In the genomic region with DNA sequence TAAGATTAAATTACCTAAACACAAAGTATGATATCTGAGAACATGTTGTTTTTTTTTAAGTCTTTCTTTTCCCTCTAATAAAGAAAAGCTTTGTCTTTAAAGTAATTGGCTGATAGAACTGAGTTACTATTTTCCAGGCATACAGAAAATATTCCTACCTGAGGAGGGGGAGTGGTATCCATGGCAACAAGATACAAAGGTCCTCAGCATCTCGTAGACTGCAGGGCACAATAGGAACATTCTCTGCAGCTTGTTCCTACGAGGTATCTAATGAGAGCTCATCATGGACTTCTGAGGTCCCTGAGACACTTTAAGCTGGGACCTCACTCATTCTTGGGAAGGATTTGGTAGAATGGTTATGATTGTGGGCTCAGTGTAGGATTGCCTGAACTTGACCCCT, we compare ENCODE assay signal across 29 mouse cellular contexts.
DNase-seq lines count a peak whose midpoint lies in the region; ATAC-seq and TF ChIP-seq lines count a peak whose summit lies in the region.
"Had no signal": no experiment of that assay in that cellular context is flagged by ENCODE, and none has a peak within 500 bp of the region (broad histone marks: within the 10 kb centered on the region; RNA-seq: fewer than 3 reads in every experiment).

No protein-coding gene starts in this region.

- no peak overlapping the region for H3K9ac ChIP-seq in forebrain, embryonic 15.5 days (replicated peaks)
- H3K9ac ChIP-seq in forebrain, embryonic 12.5 days, result no peak overlapping the region
- no peak overlapping the region for H3K9ac ChIP-seq in hindbrain, postnatal 0 days (replicated peaks; ENCODE audit: low read length)
- H3K9ac ChIP-seq in hindbrain, embryonic 11.5 days (ENCODE audit: low read depth, low read length), result no peak overlapping the region
- H3K9ac ChIP-seq in midbrain, embryonic 16.5 days (ENCODE audit: low read depth, low read length), result no peak overlapping the region
- no peak overlapping the region for H3K9ac ChIP-seq in midbrain, embryonic 15.5 days
- H3K9ac ChIP-seq in liver, embryonic 11.5 days (ENCODE audit: low read depth, low read length), result no peak overlapping the region
- H3K9ac ChIP-seq: embryonic facial prominence, embryonic 12.5 days; embryonic facial prominence, embryonic 15.5 days; heart, embryonic 13.5 days; hindbrain, embryonic 12.5 days; hindbrain, embryonic 15.5 days; intestine, embryonic 15.5 days had no signal

- no peaks in the 10 kb centered on the region for H3K9me3 ChIP-seq in forebrain, embryonic 15.5 days
- H3K9me3 ChIP-seq in forebrain, embryonic 12.5 days, result no peaks in the 10 kb centered on the region
- H3K9me3 ChIP-seq in hindbrain, postnatal 0 days (ENCODE audit: low read length), result no peaks in the 10 kb centered on the region
- H3K9me3 ChIP-seq in hindbrain, embryonic 11.5 days (ENCODE audit: control insufficient read depth, low read length), result no peaks in the 10 kb centered on the region
- no peaks in the 10 kb centered on the region for H3K9me3 ChIP-seq in midbrain, embryonic 16.5 days (replicated peaks; ENCODE audit: control insufficient read depth, low read length, poor library complexity, severe bottlenecking)
- H3K9me3 ChIP-seq in midbrain, embryonic 15.5 days, result no peaks in the 10 kb centered on the region
- no peaks in the 10 kb centered on the region for H3K9me3 ChIP-seq in liver, embryonic 11.5 days (ENCODE audit: control insufficient read depth, low read length)
- H3K9me3 ChIP-seq: embryonic facial prominence, embryonic 12.5 days; embryonic facial prominence, embryonic 15.5 days; heart, embryonic 10.5 days; heart, embryonic 13.5 days; hindbrain, embryonic 12.5 days; hindbrain, embryonic 15.5 days; intestine, embryonic 15.5 days had no signal

- WGBS in forebrain, embryonic 15.5 days, result 4% methylated on average over 2 of the region's 2 CpGs
- 11% methylated on average over 2 of the region's 2 CpGs for WGBS in forebrain, embryonic 12.5 days
- WGBS in hindbrain, postnatal 0 days, result 12% methylated on average over 2 of the region's 2 CpGs
- 29% methylated on average over 2 of the region's 2 CpGs for WGBS in hindbrain, embryonic 11.5 days
- WGBS in midbrain, embryonic 16.5 days, result 9% methylated on average over 2 of the region's 2 CpGs
- WGBS in midbrain, embryonic 15.5 days, result 19% methylated on average over 2 of the region's 2 CpGs
- 73% methylated on average over 2 of the region's 2 CpGs for WGBS in liver, embryonic 11.5 days

- ATAC-seq in forebrain, embryonic 15.5 days (replicated peaks), result no peak
- ATAC-seq in forebrain, embryonic 12.5 days (ENCODE audit: low FRiP score), result no peak
- ATAC-seq in hindbrain, postnatal 0 days, result no peak
- no peak for ATAC-seq in hindbrain, embryonic 11.5 days (ENCODE audit: low FRiP score)
- 0 out of 2 replicates have a peak, but pooled peaks have one; percentile 54 for ATAC-seq in midbrain, embryonic 16.5 days
- ATAC-seq in midbrain, embryonic 15.5 days (replicated peaks), result no peak
- ATAC-seq in liver, embryonic 11.5 days (replicated peaks; ENCODE audit: low FRiP score), result no peak
- ATAC-seq: intestine, embryonic 15.5 days; Patski had no signal

- H3K36me3 ChIP-seq in forebrain, embryonic 15.5 days, result no peaks in the 10 kb centered on the region
- no peaks in the 10 kb centered on the region for H3K36me3 ChIP-seq in forebrain, embryonic 12.5 days (replicated peaks)
- no peaks in the 10 kb centered on the region for H3K36me3 ChIP-seq in hindbrain, postnatal 0 days (ENCODE audit: insufficient read depth, low read length)
- H3K36me3 ChIP-seq in hindbrain, embryonic 11.5 days (ENCODE audit: control insufficient read depth, insufficient read depth, low read length), result no peaks in the 10 kb centered on the region
- H3K36me3 ChIP-seq in midbrain, embryonic 16.5 days (ENCODE audit: control insufficient read depth, insufficient read depth, low read length), result no peaks in the 10 kb centered on the region
- H3K36me3 ChIP-seq in midbrain, embryonic 15.5 days (replicated peaks), result no peaks in the 10 kb centered on the region
- H3K36me3 ChIP-seq in liver, embryonic 11.5 days (ENCODE audit: control insufficient read depth, insufficient read depth, low read length), result no peaks in the 10 kb centered on the region
- H3K36me3 ChIP-seq: embryonic facial prominence, embryonic 12.5 days; embryonic facial prominence, embryonic 15.5 days; G1E; heart, embryonic 10.5 days; heart, embryonic 13.5 days; hindbrain, embryonic 12.5 days; hindbrain, embryonic 15.5 days; intestine, embryonic 15.5 days had no signal

- H3K4me2 ChIP-seq in forebrain, embryonic 15.5 days (replicated peaks), result no peak overlapping the region
- no peak overlapping the region for H3K4me2 ChIP-seq in forebrain, embryonic 12.5 days
- no peak overlapping the region for H3K4me2 ChIP-seq in hindbrain, postnatal 0 days (ENCODE audit: low read depth, low read length)
- no peak overlapping the region for H3K4me2 ChIP-seq in hindbrain, embryonic 11.5 days (replicated peaks; ENCODE audit: low read depth, low read length)
- H3K4me2 ChIP-seq in midbrain, embryonic 16.5 days (ENCODE audit: low read length), result no peak overlapping the region
- H3K4me2 ChIP-seq in midbrain, embryonic 15.5 days, result no peak overlapping the region
- no peak overlapping the region for H3K4me2 ChIP-seq in liver, embryonic 11.5 days
- H3K4me2 ChIP-seq: embryonic facial prominence, embryonic 12.5 days; embryonic facial prominence, embryonic 15.5 days; heart, embryonic 13.5 days; hindbrain, embryonic 12.5 days; hindbrain, embryonic 15.5 days; intestine, embryonic 15.5 days had no signal

- TF ChIP-seq CTCF in hindbrain, postnatal 0 days (IDR thresholded peaks at IDR 0.05; ENCODE audit: low read depth), result no peak

- H3K27ac ChIP-seq in forebrain, embryonic 15.5 days (replicated peaks), result 0 out of 2 replicates have a peak overlapping the region, but pooled peaks have one; percentile 19
- no peak overlapping the region for H3K27ac ChIP-seq in forebrain, embryonic 12.5 days
- no peak overlapping the region for H3K27ac ChIP-seq in hindbrain, postnatal 0 days
- H3K27ac ChIP-seq in hindbrain, embryonic 11.5 days (ENCODE audit: low read depth, low read length), result no peak overlapping the region
- H3K27ac ChIP-seq in midbrain, embryonic 16.5 days (ENCODE audit: low read length), result peak overlapping the region; percentile 23; the same call in 1 of the 2 replicates
- no peak overlapping the region for H3K27ac ChIP-seq in midbrain, embryonic 15.5 days
- H3K27ac ChIP-seq in liver, embryonic 11.5 days (ENCODE audit: low read depth, low read length), result no peak overlapping the region
- H3K27ac ChIP-seq: embryonic facial prominence, embryonic 12.5 days; embryonic facial prominence, embryonic 15.5 days; heart, adult 2 months; heart, embryonic 10.5 days; heart, embryonic 13.5 days; hindbrain, embryonic 12.5 days; hindbrain, embryonic 15.5 days; intestine, embryonic 15.5 days had no signal

- peak; percentile 34 for DNase-seq in hindbrain, postnatal 0 days (ENCODE audit: low spot score)
- DNase-seq in hindbrain, embryonic 11.5 days (ENCODE audit: low spot score), result no peak
- no peak for DNase-seq in liver, embryonic 11.5 days (ENCODE audit: low spot score)
- DNase-seq: adrenal gland, postnatal 10 days; adrenal gland, postnatal 36 days; B cell, adult 2 months; cerebellum, adult 11 months; cerebellum, adult 2 months; cerebellum, adult 9-11 months; cerebellum, postnatal 25 days; gastrocnemius, postnatal 10 days; gastrocnemius, postnatal 36 days; heart, adult 2 months; heart, postnatal 14 days; heart, postnatal 4 days had no signal

- no peak overlapping the region for H3K4me3 ChIP-seq in forebrain, embryonic 15.5 days
- no peak overlapping the region for H3K4me3 ChIP-seq in forebrain, embryonic 12.5 days (replicated peaks)
- no peak overlapping the region for H3K4me3 ChIP-seq in hindbrain, postnatal 0 days (ENCODE audit: low read length)
- H3K4me3 ChIP-seq in hindbrain, embryonic 11.5 days (ENCODE audit: low read depth, low read length), result no peak overlapping the region
- H3K4me3 ChIP-seq in midbrain, embryonic 16.5 days (ENCODE audit: low read depth, low read length), result no peak overlapping the region
- H3K4me3 ChIP-seq in midbrain, embryonic 15.5 days, result no peak overlapping the region
- H3K4me3 ChIP-seq in liver, embryonic 11.5 days (ENCODE audit: low read depth, low read length), result no peak overlapping the region
- H3K4me3 ChIP-seq: embryonic facial prominence, embryonic 12.5 days; embryonic facial prominence, embryonic 15.5 days; heart, adult 2 months; heart, embryonic 10.5 days; heart, embryonic 13.5 days; hindbrain, embryonic 12.5 days; hindbrain, embryonic 15.5 days; intestine, embryonic 15.5 days had no signal

- peaks cover 3% of the 10 kb centered on the region; the same call in 1 of the 2 replicates for H3K4me1 ChIP-seq in forebrain, embryonic 15.5 days
- H3K4me1 ChIP-seq in forebrain, embryonic 12.5 days, result no peaks in the 10 kb centered on the region
- H3K4me1 ChIP-seq in hindbrain, postnatal 0 days (ENCODE audit: insufficient read depth, low read length), result no peaks in the 10 kb centered on the region
- no peaks in the 10 kb centered on the region for H3K4me1 ChIP-seq in hindbrain, embryonic 11.5 days (replicated peaks; ENCODE audit: control insufficient read depth, insufficient read depth, low read length)
- H3K4me1 ChIP-seq in midbrain, embryonic 16.5 days (ENCODE audit: control insufficient read depth, insufficient read depth, low read length), result peaks cover 9% of the 10 kb centered on the region
- peaks cover 7% of the 10 kb centered on the region; the same call in 1 of the 2 replicates for H3K4me1 ChIP-seq in midbrain, embryonic 15.5 days
- no peaks in the 10 kb centered on the region for H3K4me1 ChIP-seq in liver, embryonic 11.5 days (replicated peaks; ENCODE audit: control insufficient read depth, insufficient read depth, low read length)
- H3K4me1 ChIP-seq: embryonic facial prominence, embryonic 12.5 days; embryonic facial prominence, embryonic 15.5 days; heart, embryonic 10.5 days; heart, embryonic 13.5 days; hindbrain, embryonic 12.5 days; intestine, embryonic 15.5 days had no signal

- H3K27me3 ChIP-seq in forebrain, embryonic 15.5 days, result no peaks in the 10 kb centered on the region
- H3K27me3 ChIP-seq in forebrain, embryonic 12.5 days, result no peaks in the 10 kb centered on the region
- no peaks in the 10 kb centered on the region for H3K27me3 ChIP-seq in hindbrain, postnatal 0 days (ENCODE audit: insufficient read depth, low read length)
- no peaks in the 10 kb centered on the region for H3K27me3 ChIP-seq in hindbrain, embryonic 11.5 days (ENCODE audit: control insufficient read depth, insufficient read depth, low read length)
- H3K27me3 ChIP-seq in midbrain, embryonic 16.5 days (ENCODE audit: control insufficient read depth, insufficient read depth, low read depth, low read length), result no peaks in the 10 kb centered on the region
- no peaks in the 10 kb centered on the region for H3K27me3 ChIP-seq in midbrain, embryonic 15.5 days (replicated peaks)
- no peaks in the 10 kb centered on the region for H3K27me3 ChIP-seq in liver, embryonic 11.5 days (replicated peaks; ENCODE audit: control insufficient read depth, insufficient read depth, low read length)
- H3K27me3 ChIP-seq: CH12.LX; embryonic facial prominence, embryonic 12.5 days; embryonic facial prominence, embryonic 15.5 days; heart, embryonic 13.5 days; hindbrain, embryonic 12.5 days; hindbrain, embryonic 15.5 days; intestine, embryonic 15.5 days; Patski had no signal

Comparison
In these comparisons a context has a peak if more than half of its experiments do, and no peak if none do; other contexts are left out.
1. H3K27ac ChIP-seq: peak in forebrain, embryonic 15.5 days (single experiment) and midbrain, embryonic 16.5 days (single experiment); none in forebrain, embryonic 12.5 days (single experiment), hindbrain, postnatal 0 days (single experiment), hindbrain, embryonic 11.5 days (single experiment), midbrain, embryonic 15.5 days (single experiment) and liver, embryonic 11.5 days (single experiment).